In genomic region chr7:16298927-16299326, GRCm38 (mm10) we compare ENCODE assay signal across 8 mouse cellular contexts. TPM values are rescaled to one million over a fixed set of nuclear protein-coding genes. Genes with fewer than 3 reads are reported as not detected.
DNase-seq lines count a peak whose midpoint lies in the region; ATAC-seq and TF ChIP-seq lines count a peak whose summit lies in the region.

No protein-coding gene starts in this region.

- TF ChIP-seq POLR2A in cortical plate, adult 2 months (IDR thresholded peaks at IDR 0.05; ENCODE audit: extremely low read depth, insufficient read depth, low read length): no peak

- peak overlapping the region; percentile 32; the same call in 1 of the 2 replicates for H3K27ac ChIP-seq in heart, embryonic 13.5 days (replicated peaks)
- peak overlapping the region; percentile 12; the same call in 1 of the 2 replicates for H3K27ac ChIP-seq in cortical plate, adult 2 months (ENCODE audit: insufficient read depth, low read length)
- no peak overlapping the region for H3K27ac ChIP-seq in forebrain, embryonic 16.5 days (ENCODE audit: low read length)
- H3K27ac ChIP-seq in midbrain, embryonic 12.5 days (replicated peaks): peak overlapping the region; percentile 75; the same call in 1 of the 2 replicates

- H3K4me1 ChIP-seq in heart, embryonic 13.5 days: peaks cover 36% of the 10 kb centered on the region
- peaks cover 7% of the 10 kb centered on the region for H3K4me1 ChIP-seq in cortical plate, adult 2 months (ENCODE audit: control insufficient read depth, insufficient read depth, low read length)
- H3K4me1 ChIP-seq in forebrain, embryonic 16.5 days (replicated peaks; ENCODE audit: control insufficient read depth, insufficient read depth, low read length): peaks cover 29% of the 10 kb centered on the region
- H3K4me1 ChIP-seq in midbrain, embryonic 12.5 days: peaks cover 36% of the 10 kb centered on the region

- H3K27me3 ChIP-seq in heart, embryonic 13.5 days (replicated peaks): no peaks in the 10 kb centered on the region
- H3K27me3 ChIP-seq in forebrain, embryonic 16.5 days (replicated peaks; ENCODE audit: control insufficient read depth, insufficient read depth, low read length): no peaks in the 10 kb centered on the region
- H3K27me3 ChIP-seq in midbrain, embryonic 12.5 days: peaks cover 18% of the 10 kb centered on the region; the same call in 1 of the 2 replicates

- no peaks in the 10 kb centered on the region for H3K36me3 ChIP-seq in heart, embryonic 13.5 days
- H3K36me3 ChIP-seq in forebrain, embryonic 16.5 days (ENCODE audit: control insufficient read depth, insufficient read depth): no peaks in the 10 kb centered on the region
- H3K36me3 ChIP-seq in midbrain, embryonic 12.5 days: no peaks in the 10 kb centered on the region

- no peaks in the 10 kb centered on the region for H3K9me3 ChIP-seq in heart, embryonic 13.5 days
- no peaks in the 10 kb centered on the region for H3K9me3 ChIP-seq in forebrain, embryonic 16.5 days (ENCODE audit: control insufficient read depth, low read length)
- no peaks in the 10 kb centered on the region for H3K9me3 ChIP-seq in midbrain, embryonic 12.5 days

- intact Hi-C loops in heart, postnatal 25 days (cut with DNase I): no loop called here

- ATAC-seq in heart, embryonic 13.5 days (ENCODE audit: extremely low read depth, insufficient number of reproducible peaks, low FRiP score, low TSS enrichment): no peak
- ATAC-seq in forebrain, embryonic 16.5 days: no peak
- no peak for ATAC-seq in midbrain, embryonic 12.5 days (ENCODE audit: low FRiP score, low read depth)

- peak overlapping the region; percentile 53 for H3K4me3 ChIP-seq in heart, embryonic 13.5 days
- peak overlapping the region; percentile 41 for H3K4me3 ChIP-seq in cortical plate, adult 2 months (ENCODE audit: insufficient read depth, low read length)
- H3K4me3 ChIP-seq in forebrain, embryonic 16.5 days (replicated peaks; ENCODE audit: low read length): no peak overlapping the region; the same call in 1 of the 2 replicates
- H3K4me3 ChIP-seq in midbrain, embryonic 12.5 days: peak overlapping the region; percentile 46

- H3K4me2 ChIP-seq in heart, embryonic 13.5 days: peak overlapping the region; percentile 83
- H3K4me2 ChIP-seq in forebrain, embryonic 16.5 days (ENCODE audit: low read length): peak overlapping the region; percentile 78
- H3K4me2 ChIP-seq in midbrain, embryonic 12.5 days (replicated peaks): peak overlapping the region; percentile 83

- 77% methylated on average over 5 of the region's 5 CpGs for WGBS in heart, embryonic 13.5 days
- 83% methylated on average over 5 of the region's 5 CpGs for WGBS in forebrain, embryonic 16.5 days
- 76% methylated on average over 5 of the region's 5 CpGs for WGBS in midbrain, embryonic 12.5 days

- peak overlapping the region; percentile 75; the same call in 1 of the 2 replicates for H3K9ac ChIP-seq in heart, embryonic 13.5 days
- no peak overlapping the region for H3K9ac ChIP-seq in forebrain, embryonic 16.5 days (replicated peaks; ENCODE audit: low read depth, low read length)
- peak overlapping the region; percentile 50; the same call in 1 of the 2 replicates for H3K9ac ChIP-seq in midbrain, embryonic 12.5 days (replicated peaks)

- no peak for DNase-seq in heart, postnatal 25 days (ENCODE audit: low spot score)
- no peak for DNase-seq in frontal cortex, postnatal 10 days (ENCODE audit: low spot score in 2 of 2)
- no peak for DNase-seq in liver
- DNase-seq in left cerebral cortex, adult 18-20 months (ENCODE audit: low spot score in 2 of 2): no peak

- TF ChIP-seq CTCF in cortical plate, adult 2 months (IDR thresholded peaks at IDR 0.05; ENCODE audit: extremely low read depth, insufficient read depth, low read length): no peak

RNA-seq across cellular contexts. Expression of gene Bbc3, which starts 9.3 kb away (rescaled TPM):
- 8.2 and 8.8 TPM in 2 replicates for polyA plus RNA-seq in heart, embryonic 13.5 days (2015; fragmentation: Nextera tagmentation; extraction: Ambion mirVana)
- 1 to 10 TPM; 3.7 to 4.7 TPM for total RNA-seq in heart, postnatal 25 days (2021)
- 8.1 and 11.2 TPM in 2 replicates for polyA plus RNA-seq in cortical plate, adult 2 months (2012; rRNA removed)
- polyA plus RNA-seq in forebrain, embryonic 16.5 days (2015; fragmentation: Nextera tagmentation; extraction: Ambion mirVana): 17.6 and 18.9 TPM in 2 replicates
- polyA plus RNA-seq in midbrain, embryonic 12.5 days (2016; fragmentation: Nextera tagmentation; extraction: Ambion mirVana): 17.3 and 18.9 TPM in 2 replicates
- 10 to 100 TPM in 1 of 2 experiments, 1 to 10 TPM in 1; 7.5 to 11.8 TPM for total RNA-seq in left cerebral cortex, adult 18-20 months (2021)

RNA-seq across cellular contexts. Expression of gene Ccdc9, which starts 12.3 kb away (rescaled TPM):
- polyA plus RNA-seq in heart, embryonic 13.5 days (2015; fragmentation: Nextera tagmentation; extraction: Ambion mirVana): 14.3 and 16.5 TPM in 2 replicates
- total RNA-seq in heart, postnatal 25 days (2021): 10 to 100 TPM; 30.7 to 35.3 TPM
- 68.9 and 79.1 TPM in 2 replicates for polyA plus RNA-seq in cortical plate, adult 2 months (2012; rRNA removed)
- 25.0 and 29.4 TPM in 2 replicates for polyA plus RNA-seq in forebrain, embryonic 16.5 days (2015; fragmentation: Nextera tagmentation; extraction: Ambion mirVana)
- 43.2 and 48.8 TPM in 2 replicates for polyA plus RNA-seq in midbrain, embryonic 12.5 days (2016; fragmentation: Nextera tagmentation; extraction: Ambion mirVana)
- 100 to 1,000 TPM in 1 of 2 experiments, 10 to 100 TPM in 1; 81.0 to 102 TPM for total RNA-seq in left cerebral cortex, adult 18-20 months (2021)

RNA-seq across cellular contexts. Expression of gene Inafm1, which starts 25.5 kb away (rescaled TPM):
- polyA plus RNA-seq in heart, embryonic 13.5 days (2015; fragmentation: Nextera tagmentation; extraction: Ambion mirVana): 10.7 TPM in 2 replicates
- total RNA-seq in heart, postnatal 25 days (2021): 10 to 100 TPM; 13.7 to 15.0 TPM
- 49.8 and 53.2 TPM in 2 replicates for polyA plus RNA-seq in cortical plate, adult 2 months (2012; rRNA removed)
- 23.3 and 27.2 TPM in 2 replicates for polyA plus RNA-seq in forebrain, embryonic 16.5 days (2015; fragmentation: Nextera tagmentation; extraction: Ambion mirVana)
- polyA plus RNA-seq in midbrain, embryonic 12.5 days (2016; fragmentation: Nextera tagmentation; extraction: Ambion mirVana): 20.5 and 20.6 TPM in 2 replicates
- 10 to 100 TPM; 38.0 to 39.7 TPM for total RNA-seq in left cerebral cortex, adult 18-20 months (2021)

RNA-seq across cellular contexts. Expression of gene C5ar1, which starts 39.6 kb away (rescaled TPM):
- polyA plus RNA-seq in heart, embryonic 13.5 days (2015; fragmentation: Nextera tagmentation; extraction: Ambion mirVana): 1.5 and 2.2 TPM in 2 replicates
- total RNA-seq in heart, postnatal 25 days (2021): 1 to 10 TPM; 5.1 to 6.5 TPM
- polyA plus RNA-seq in cortical plate, adult 2 months (2012; rRNA removed): 1.5 and 2.0 TPM in 2 replicates
- 1.2 and 2.0 TPM in 2 replicates for polyA plus RNA-seq in forebrain, embryonic 16.5 days (2015; fragmentation: Nextera tagmentation; extraction: Ambion mirVana)
- polyA plus RNA-seq in midbrain, embryonic 12.5 days (2016; fragmentation: Nextera tagmentation; extraction: Ambion mirVana): 1.3 and 1.5 TPM in 2 replicates
- total RNA-seq in left cerebral cortex, adult 18-20 months (2021): 1 to 10 TPM; 1.2 to 2.4 TPM

RNA-seq across cellular contexts. Expression of gene C5ar2, which starts 55.0 kb away (rescaled TPM):
- polyA plus RNA-seq in heart, embryonic 13.5 days (2015; fragmentation: Nextera tagmentation; extraction: Ambion mirVana): 0.76 and 0.78 TPM in 2 replicates
- 1 to 10 TPM; 1.4 to 1.9 TPM for total RNA-seq in heart, postnatal 25 days (2021)
- polyA plus RNA-seq in cortical plate, adult 2 months (2012; rRNA removed): 0.48 and 0.57 TPM in 2 replicates
- polyA plus RNA-seq in forebrain, embryonic 16.5 days (2015; fragmentation: Nextera tagmentation; extraction: Ambion mirVana): 0.16 TPM in 1 of 2 replicates, not detected in the other
- polyA plus RNA-seq in midbrain, embryonic 12.5 days (2016; fragmentation: Nextera tagmentation; extraction: Ambion mirVana): 0.11 TPM in 1 of 2 replicates, not detected in the other
- total RNA-seq in left cerebral cortex, adult 18-20 months (2021): under 1 TPM; 0.58 to 0.73 TPM
